Mouse (Mus musculus): ENCODE data around the gene Loxl3.

DNA sequence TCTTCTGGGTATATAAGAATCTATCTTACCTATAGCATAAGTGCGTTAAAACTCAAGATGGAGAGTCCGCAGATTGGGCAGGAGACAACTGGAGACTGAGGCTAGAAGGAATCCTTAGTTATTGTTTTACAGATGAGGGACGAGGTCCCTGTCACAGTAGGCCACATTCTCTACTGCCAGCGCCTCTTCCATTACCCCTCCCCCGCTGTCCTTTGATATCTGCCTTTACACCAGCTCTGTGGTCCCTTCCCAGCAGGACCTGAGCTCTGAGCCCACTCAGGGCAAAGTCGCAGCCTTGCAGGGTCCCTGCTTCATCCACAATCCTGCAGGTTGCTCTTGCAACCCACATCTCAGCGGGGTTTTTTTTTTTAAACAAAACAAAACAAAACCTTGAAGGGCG lies 34.2 kb downstream of the Loxl3 start:
- TF ChIP-seq POLR2A (IDR thresholded peaks at IDR 0.05; ENCODE audit: low read depth, low read length) (no peak), CTCF (conservative IDR thresholded peaks at IDR 0.05; ENCODE audit: insufficient read depth, insufficient read length, low read depth, low read length) (no peak)

Data from kidney, adult 2 months (tissue).